Mouse (Mus musculus): ENCODE data around the gene Plpp2. TPM values are rescaled to one million over a fixed set of nuclear protein-coding genes. Genes with fewer than 3 reads are reported as not detected.

Gene Plpp2
- polyA plus RNA-seq, 1 experiment from 2014 or later: 13.3 TPM

DNA sequence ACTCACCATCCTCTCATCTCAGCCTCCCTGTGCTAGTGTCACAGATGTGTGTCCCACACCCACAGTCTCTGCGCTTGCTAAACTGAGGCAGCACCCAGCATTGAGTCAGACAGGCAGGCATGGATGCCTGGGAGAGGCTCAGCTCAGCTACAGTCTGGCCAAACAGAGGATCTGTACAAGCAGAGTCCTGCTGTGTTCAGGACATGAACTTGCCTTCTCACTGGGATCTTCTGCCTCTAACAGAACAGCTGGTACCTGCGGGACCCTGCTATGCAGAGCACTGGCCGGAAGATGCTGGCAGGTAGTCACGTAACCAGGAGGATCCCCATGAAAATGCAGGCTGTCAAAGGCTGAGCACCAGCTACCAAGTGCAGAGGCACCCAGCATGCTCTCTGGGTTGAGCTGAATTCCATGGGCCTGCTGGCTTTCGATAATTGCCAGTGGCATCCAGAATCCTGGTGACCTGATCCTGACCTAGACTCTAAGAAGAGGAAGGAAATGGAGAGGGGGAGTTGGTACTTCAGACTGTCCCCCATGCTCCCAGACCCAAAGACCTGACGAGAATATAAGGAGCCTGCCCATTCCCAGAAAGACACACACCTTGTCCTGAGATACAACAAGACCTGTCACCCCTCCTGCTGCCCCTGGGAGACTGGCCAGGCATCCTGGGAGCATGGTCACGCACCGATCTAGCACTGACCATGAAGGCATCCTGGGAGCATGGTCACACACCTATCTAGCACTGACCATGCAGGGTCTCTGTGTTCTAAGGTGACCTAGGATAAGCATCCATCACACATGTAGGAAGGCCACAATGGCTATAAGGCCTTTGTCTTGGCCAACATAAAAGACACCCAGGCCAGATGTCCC is 7.9 kb downstream of the Plpp2 start:
- H3K9me3 ChIP-seq (replicated peaks; ENCODE audit: control insufficient read depth, low read length): no peaks in the 10 kb centered on the region
- no peaks in the 10 kb centered on the region for H3K36me3 ChIP-seq (replicated peaks; ENCODE audit: control insufficient read depth, insufficient read depth, low read depth, low read length)
- 93% methylated on average over 8 of the region's 8 CpGs for WGBS
- no peak overlapping the region for H3K4me3 ChIP-seq (ENCODE audit: low read depth, low read length)
- DNase-seq (ENCODE audit: low spot score) (no peak), ATAC-seq (replicated peaks; ENCODE audit: insufficient number of reproducible peaks, low FRiP score, low TSS enrichment, low read depth) (no peak)
- no peaks in the 10 kb centered on the region for H3K27me3 ChIP-seq (ENCODE audit: control insufficient read depth, insufficient read depth, low read length)
- H3K9ac ChIP-seq (replicated peaks; ENCODE audit: low read length): no peak overlapping the region
- H3K4me1 ChIP-seq (ENCODE audit: control insufficient read depth, insufficient read depth, low read length): no peaks in the 10 kb centered on the region
- H3K4me2 ChIP-seq (ENCODE audit: low read depth, low read length): no peak overlapping the region
- H3K27ac ChIP-seq (replicated peaks; ENCODE audit: low read depth, low read length): no peak overlapping the region

DNA sequence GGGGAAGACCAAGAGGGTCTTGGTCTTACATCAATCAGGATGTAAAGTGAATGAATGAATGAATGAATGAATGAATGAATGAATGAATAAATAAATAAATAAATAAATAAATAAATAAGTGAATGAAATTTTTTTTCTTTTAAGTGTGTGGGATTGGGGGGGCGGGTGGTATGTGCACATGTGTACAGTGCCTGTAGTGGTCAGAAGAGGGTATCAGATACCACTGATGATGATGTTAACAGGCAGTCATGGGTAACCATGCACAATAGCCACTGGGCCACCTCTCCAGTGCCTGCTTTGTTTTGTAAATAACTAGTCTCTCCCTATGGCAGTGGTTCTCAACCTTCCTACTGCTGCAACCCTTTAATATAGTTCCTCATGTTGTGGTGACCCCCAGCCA is 9.2 kb downstream of the Plpp2 start:
- Histone ChIP-seq H3K4me2 (ENCODE audit: low read depth, low read length) (no peak overlapping the region), H3K9ac (replicated peaks; ENCODE audit: low read length) (no peak overlapping the region), H3K9me3 (replicated peaks; ENCODE audit: control insufficient read depth, low read length) (no peaks in the 10 kb centered on the region), H3K27ac (replicated peaks; ENCODE audit: low read depth, low read length) (no peak overlapping the region), H3K4me3 (ENCODE audit: low read depth, low read length) (no peak overlapping the region), H3K27me3 (ENCODE audit: control insufficient read depth, insufficient read depth, low read length) (no peaks in the 10 kb centered on the region), H3K36me3 (replicated peaks; ENCODE audit: control insufficient read depth, insufficient read depth, low read depth, low read length) (no peaks in the 10 kb centered on the region), H3K4me1 (ENCODE audit: control insufficient read depth, insufficient read depth, low read length) (no peaks in the 10 kb centered on the region)
- ATAC-seq (replicated peaks; ENCODE audit: insufficient number of reproducible peaks, low FRiP score, low TSS enrichment, low read depth) (no peak), DNase-seq (ENCODE audit: low spot score) (no peak)
- WGBS: 76% methylated on average over 1 of the region's 1 CpGs

DNA sequence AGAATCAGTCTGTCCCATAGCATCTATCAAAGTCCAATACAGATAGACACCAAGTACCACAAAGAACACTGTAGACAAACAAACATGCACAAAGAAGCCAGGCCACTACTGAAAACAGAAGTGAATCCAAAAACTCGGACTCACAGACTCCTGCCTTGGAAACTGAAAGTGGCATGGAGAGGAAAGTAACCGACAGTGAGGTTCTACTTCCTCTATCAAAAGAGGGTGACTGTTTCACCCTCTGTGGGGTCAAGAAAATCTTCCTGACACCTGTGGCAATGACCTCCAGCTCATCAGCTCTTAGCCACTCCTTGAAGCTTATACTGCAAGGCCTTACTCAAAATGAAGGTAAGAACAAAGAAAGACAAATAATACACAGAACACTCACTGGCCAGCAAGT is 26.9 kb downstream of the Plpp2 start:
- WGBS: 85% methylated on average over 2 of the region's 2 CpGs
- Histone ChIP-seq H3K27ac (replicated peaks; ENCODE audit: low read depth, low read length) (no peak overlapping the region), H3K9me3 (replicated peaks; ENCODE audit: control insufficient read depth, low read length) (no peaks in the 10 kb centered on the region), H3K4me2 (ENCODE audit: low read depth, low read length) (no peak overlapping the region), H3K9ac (replicated peaks; ENCODE audit: low read length) (no peak overlapping the region), H3K36me3 (replicated peaks; ENCODE audit: control insufficient read depth, insufficient read depth, low read depth, low read length) (no peaks in the 10 kb centered on the region), H3K27me3 (ENCODE audit: control insufficient read depth, insufficient read depth, low read length) (no peaks in the 10 kb centered on the region), H3K4me1 (ENCODE audit: control insufficient read depth, insufficient read depth, low read length) (no peaks in the 10 kb centered on the region), H3K4me3 (ENCODE audit: low read depth, low read length) (no peak overlapping the region)
- ATAC-seq (replicated peaks; ENCODE audit: insufficient number of reproducible peaks, low FRiP score, low TSS enrichment, low read depth) (no peak), DNase-seq (ENCODE audit: low spot score) (no peak)

DNA sequence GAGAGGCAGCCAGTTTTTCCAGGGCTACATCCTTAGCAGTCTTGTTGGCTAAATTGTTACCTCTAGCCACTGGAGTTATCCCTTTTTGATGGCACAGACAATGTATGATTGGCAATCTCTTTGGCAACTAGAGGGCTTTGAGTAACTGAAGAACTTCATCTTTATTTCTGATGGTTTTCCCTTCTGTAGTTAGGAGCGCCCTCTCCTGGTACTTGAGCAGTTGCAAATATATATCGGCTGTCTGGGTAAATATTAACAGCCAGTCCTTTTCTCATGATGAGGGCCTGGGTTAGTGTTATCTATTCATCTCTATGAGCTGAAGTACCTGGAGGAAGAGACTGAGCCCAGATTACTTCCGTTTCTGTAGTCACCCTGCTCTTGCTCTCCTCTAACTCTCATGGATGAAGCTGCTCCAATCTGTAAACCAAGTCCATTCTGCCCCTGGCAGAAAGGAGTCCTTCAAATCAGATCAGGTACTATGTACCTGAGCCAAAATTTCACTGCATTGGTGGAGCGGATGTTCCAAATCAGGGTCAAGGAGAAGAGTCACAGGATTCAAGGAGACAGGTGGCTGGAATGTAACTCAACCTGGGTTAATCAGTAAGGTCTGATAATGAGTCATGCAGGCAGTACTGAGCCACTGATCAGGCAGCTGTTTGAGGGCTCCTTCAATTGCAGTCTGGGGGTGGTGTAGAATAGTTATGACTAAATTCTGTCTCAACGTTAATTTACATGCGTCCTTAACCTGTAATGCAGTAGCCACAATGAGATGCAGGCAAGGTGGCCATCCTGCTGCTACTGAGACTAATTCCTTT is 30.6 kb downstream of the Plpp2 start:
- ATAC-seq (replicated peaks; ENCODE audit: insufficient number of reproducible peaks, low FRiP score, low TSS enrichment, low read depth) (no peak), DNase-seq (ENCODE audit: low spot score) (peak; percentile 37)
- Histone ChIP-seq H3K27ac (replicated peaks; ENCODE audit: low read depth, low read length) (no peak overlapping the region), H3K4me1 (ENCODE audit: control insufficient read depth, insufficient read depth, low read length) (no peaks in the 10 kb centered on the region), H3K9ac (replicated peaks; ENCODE audit: low read length) (no peak overlapping the region), H3K36me3 (replicated peaks; ENCODE audit: control insufficient read depth, insufficient read depth, low read depth, low read length) (no peaks in the 10 kb centered on the region), H3K4me3 (ENCODE audit: low read depth, low read length) (no peak overlapping the region), H3K9me3 (replicated peaks; ENCODE audit: control insufficient read depth, low read length) (no peaks in the 10 kb centered on the region), H3K4me2 (ENCODE audit: low read depth, low read length) (no peak overlapping the region), H3K27me3 (ENCODE audit: control insufficient read depth, insufficient read depth, low read length) (no peaks in the 10 kb centered on the region)
- WGBS: 70% methylated on average over 6 of the region's 6 CpGs

GRCm38 (mm10) chr10:79496701-79497288 is 36.8 kb downstream of the Plpp2 start:
- Histone ChIP-seq H3K4me1 (ENCODE audit: control insufficient read depth, insufficient read depth, low read length) (no peaks in the 10 kb centered on the region), H3K9me3 (replicated peaks; ENCODE audit: control insufficient read depth, low read length) (no peaks in the 10 kb centered on the region), H3K36me3 (replicated peaks; ENCODE audit: control insufficient read depth, insufficient read depth, low read depth, low read length) (no peaks in the 10 kb centered on the region), H3K4me2 (ENCODE audit: low read depth, low read length) (no peak overlapping the region), H3K9ac (replicated peaks; ENCODE audit: low read length) (no peak overlapping the region), H3K27me3 (ENCODE audit: control insufficient read depth, insufficient read depth, low read length) (no peaks in the 10 kb centered on the region), H3K4me3 (ENCODE audit: low read depth, low read length) (no peak overlapping the region), H3K27ac (replicated peaks; ENCODE audit: low read depth, low read length) (no peak overlapping the region)
- WGBS: 49% methylated on average over 2 of the region's 2 CpGs
- DNase-seq (ENCODE audit: low spot score) (no peak), ATAC-seq (replicated peaks; ENCODE audit: insufficient number of reproducible peaks, low FRiP score, low TSS enrichment, low read depth) (no peak)

DNA sequence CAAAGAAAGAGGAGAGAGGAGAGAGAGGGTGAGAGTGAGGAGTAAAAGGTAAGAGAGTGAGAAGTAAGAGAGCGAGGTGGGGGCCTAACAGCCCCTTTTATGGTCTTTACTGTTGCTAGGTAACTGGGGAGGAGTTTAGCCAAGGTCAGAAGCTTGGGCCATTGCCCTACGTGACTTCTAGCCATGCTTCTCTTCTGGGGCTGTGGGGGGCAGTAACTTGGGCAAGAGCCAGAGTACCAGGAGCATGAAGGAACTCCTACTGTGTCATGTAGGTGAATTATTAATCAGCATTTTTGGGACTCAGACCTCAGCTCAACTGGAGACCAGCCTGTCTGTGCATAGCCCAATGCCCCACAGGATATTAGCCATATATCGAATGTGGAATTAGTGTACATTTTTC is 37.7 kb downstream of the Plpp2 start:
- no peak overlapping the region for H3K4me2 ChIP-seq (ENCODE audit: low read depth, low read length)
- no peaks in the 10 kb centered on the region for H3K36me3 ChIP-seq (replicated peaks; ENCODE audit: control insufficient read depth, insufficient read depth, low read depth, low read length)
- no peak overlapping the region for H3K4me3 ChIP-seq (ENCODE audit: low read depth, low read length)
- no peak overlapping the region for H3K27ac ChIP-seq (replicated peaks; ENCODE audit: low read depth, low read length)
- no peaks in the 10 kb centered on the region for H3K9me3 ChIP-seq (replicated peaks; ENCODE audit: control insufficient read depth, low read length)
- H3K4me1 ChIP-seq (ENCODE audit: control insufficient read depth, insufficient read depth, low read length): no peaks in the 10 kb centered on the region
- WGBS: 62% methylated on average over 3 of the region's 3 CpGs
- ATAC-seq (replicated peaks; ENCODE audit: insufficient number of reproducible peaks, low FRiP score, low TSS enrichment, low read depth) (no peak), DNase-seq (ENCODE audit: low spot score) (no peak)
- H3K27me3 ChIP-seq (ENCODE audit: control insufficient read depth, insufficient read depth, low read length): no peaks in the 10 kb centered on the region
- no peak overlapping the region for H3K9ac ChIP-seq (replicated peaks; ENCODE audit: low read length)
